Mouse (Mus musculus): ENCODE data around the gene Alox12e. TPM values are rescaled to one million over a fixed set of nuclear protein-coding genes. Genes with fewer than 3 reads are reported as not detected.

Gene Alox12e
- total and polyA plus RNA-seq, 2 experiments, result not detected

- H3K27me3 ChIP-seq (ENCODE audit: control insufficient read depth, insufficient read depth, low read length), result 0 out of 2 replicates have a peak, but pooled peaks cover 2% of the 10 kb centered on the region
- H3K4me1 ChIP-seq (ENCODE audit: control insufficient read depth, insufficient read depth, low read length), result no peaks in the 10 kb centered on the region
- no peaks in the 10 kb centered on the region for H3K36me3 ChIP-seq (ENCODE audit: control insufficient read depth, insufficient read depth, low read length)
- no peaks in the 10 kb centered on the region for H3K79me2 ChIP-seq (ENCODE audit: control insufficient read depth, insufficient read depth, low read length)
- WGBS, result 89% methylated on average over 8 of the region's 8 CpGs
- H3K27ac ChIP-seq (replicated peaks; ENCODE audit: insufficient read depth, low read depth, low read length), result no peak overlapping the region
- no peak for TF ChIP-seq POLR2A (IDR thresholded peaks at IDR 0.05; ENCODE audit: extremely low read depth, insufficient read depth, low read length)
- TF ChIP-seq CTCF (IDR thresholded peaks at IDR 0.05; ENCODE audit: low read depth, low read length), result no peak
- DNase-seq (ENCODE audit: extremely low read depth, low read depth, low spot score), result no peak
- H3K9ac ChIP-seq (ENCODE audit: low read depth, low read length), result no peak overlapping the region
- H3K4me3 ChIP-seq (ENCODE audit: insufficient read depth, low read depth, low read length), result no peak overlapping the region
These were observed 23.1 kb upstream of the Alox12e start for GRCm38 (mm10) chr11:70345546-70345945.

GRCm38 (mm10) chr11:70345061-70345460, 22.6 kb upstream of the Alox12e start:
- DNase-seq (ENCODE audit: extremely low read depth, low read depth, low spot score), result no peak
- Histone ChIP-seq H3K4me3 (ENCODE audit: insufficient read depth, low read depth, low read length) (no peak overlapping the region), H3K79me2 (ENCODE audit: control insufficient read depth, insufficient read depth, low read length) (no peaks in the 10 kb centered on the region), H3K27ac (replicated peaks; ENCODE audit: insufficient read depth, low read depth, low read length) (no peak overlapping the region), H3K9ac (ENCODE audit: low read depth, low read length) (no peak overlapping the region), H3K27me3 (ENCODE audit: control insufficient read depth, insufficient read depth, low read length) (0 out of 2 replicates have a peak, but pooled peaks cover 2% of the 10 kb centered on the region), H3K36me3 (ENCODE audit: control insufficient read depth, insufficient read depth, low read length) (no peaks in the 10 kb centered on the region), H3K4me1 (ENCODE audit: control insufficient read depth, insufficient read depth, low read length) (no peaks in the 10 kb centered on the region)
- TF ChIP-seq POLR2A (IDR thresholded peaks at IDR 0.05; ENCODE audit: extremely low read depth, insufficient read depth, low read length) (no peak), CTCF (IDR thresholded peaks at IDR 0.05; ENCODE audit: low read depth, low read length) (no peak)
- 77% methylated on average over 10 of the region's 10 CpGs for WGBS

- WGBS, result 19% methylated on average over 7 of the region's 7 CpGs
- H3K4me3 ChIP-seq (ENCODE audit: insufficient read depth, low read depth, low read length), result no peak overlapping the region
- no peaks in the 10 kb centered on the region for H3K79me2 ChIP-seq (ENCODE audit: control insufficient read depth, insufficient read depth, low read length)
These were observed 17.1 kb upstream of the Alox12e start for GRCm38 (mm10) chr11:70339481-70339880.

GRCm38 (mm10) chr11:70334477-70334876, 12.0 kb upstream of the Alox12e start:
- Histone ChIP-seq H3K4me1 (ENCODE audit: control insufficient read depth, insufficient read depth, low read length) (no peaks in the 10 kb centered on the region), H3K36me3 (ENCODE audit: control insufficient read depth, insufficient read depth, low read length) (no peaks in the 10 kb centered on the region), H3K79me2 (ENCODE audit: control insufficient read depth, insufficient read depth, low read length) (no peaks in the 10 kb centered on the region), H3K27me3 (ENCODE audit: control insufficient read depth, insufficient read depth, low read length) (peaks cover under 1% of the 10 kb centered on the region; the same call in 1 of the 2 replicates), H3K9ac (ENCODE audit: low read depth, low read length) (no peak overlapping the region), H3K4me3 (ENCODE audit: insufficient read depth, low read depth, low read length) (no peak overlapping the region), H3K27ac (replicated peaks; ENCODE audit: insufficient read depth, low read depth, low read length) (no peak overlapping the region)
- WGBS, result 30% methylated on average over 4 of the region's 4 CpGs
- DNase-seq (ENCODE audit: extremely low read depth, low read depth, low spot score), result peak; percentile 28
- TF ChIP-seq CTCF (IDR thresholded peaks at IDR 0.05; ENCODE audit: low read depth, low read length) (peak; percentile 72), POLR2A (IDR thresholded peaks at IDR 0.05; ENCODE audit: extremely low read depth, insufficient read depth, low read length) (no peak)

More at GRCm38 (mm10) chr11:70339481-70339880, 17.1 kb upstream of the Alox12e start:
- DNase-seq (ENCODE audit: extremely low read depth, low read depth, low spot score), result no peak
- H3K36me3 ChIP-seq (ENCODE audit: control insufficient read depth, insufficient read depth, low read length), result no peaks in the 10 kb centered on the region
- no peaks in the 10 kb centered on the region for H3K4me1 ChIP-seq (ENCODE audit: control insufficient read depth, insufficient read depth, low read length)
- no peak overlapping the region for H3K27ac ChIP-seq (replicated peaks; ENCODE audit: insufficient read depth, low read depth, low read length)
- H3K27me3 ChIP-seq (ENCODE audit: control insufficient read depth, insufficient read depth, low read length), result peaks cover 3% of the 10 kb centered on the region; the same call in 1 of the 2 replicates
- no peak overlapping the region for H3K9ac ChIP-seq (ENCODE audit: low read depth, low read length)
- TF ChIP-seq POLR2A (IDR thresholded peaks at IDR 0.05; ENCODE audit: extremely low read depth, insufficient read depth, low read length), result no peak
- TF ChIP-seq CTCF (IDR thresholded peaks at IDR 0.05; ENCODE audit: low read depth, low read length), result no peak

GRCm38 (mm10) chr11:70324726-70325125, 2.3 kb upstream of the Alox12e start:
- TF ChIP-seq POLR2A (IDR thresholded peaks at IDR 0.05; ENCODE audit: extremely low read depth, insufficient read depth, low read length) (no peak), CTCF (IDR thresholded peaks at IDR 0.05; ENCODE audit: low read depth, low read length) (no peak)
- Histone ChIP-seq H3K79me2 (ENCODE audit: control insufficient read depth, insufficient read depth, low read length) (no peaks in the 10 kb centered on the region), H3K4me1 (ENCODE audit: control insufficient read depth, insufficient read depth, low read length) (no peaks in the 10 kb centered on the region), H3K27me3 (ENCODE audit: control insufficient read depth, insufficient read depth, low read length) (peaks cover 4% of the 10 kb centered on the region; the same call in 1 of the 2 replicates), H3K27ac (replicated peaks; ENCODE audit: insufficient read depth, low read depth, low read length) (no peak overlapping the region), H3K36me3 (ENCODE audit: control insufficient read depth, insufficient read depth, low read length) (no peaks in the 10 kb centered on the region), H3K9ac (ENCODE audit: low read depth, low read length) (no peak overlapping the region), H3K4me3 (ENCODE audit: insufficient read depth, low read depth, low read length) (no peak overlapping the region)
- DNase-seq (ENCODE audit: extremely low read depth, low read depth, low spot score), result no peak
- 87% methylated on average over 8 of the region's 8 CpGs for WGBS

GRCm38 (mm10) chr11:70321664-70322063, 764 bp downstream of the Alox12e start:
- Histone ChIP-seq H3K4me3 (ENCODE audit: insufficient read depth, low read depth, low read length) (no peak overlapping the region), H3K36me3 (ENCODE audit: control insufficient read depth, insufficient read depth, low read length) (no peaks in the 10 kb centered on the region), H3K27ac (replicated peaks; ENCODE audit: insufficient read depth, low read depth, low read length) (no peak overlapping the region), H3K4me1 (ENCODE audit: control insufficient read depth, insufficient read depth, low read length) (no peaks in the 10 kb centered on the region), H3K27me3 (ENCODE audit: control insufficient read depth, insufficient read depth, low read length) (peaks cover 7% of the 10 kb centered on the region; the same call in 1 of the 2 replicates), H3K79me2 (ENCODE audit: control insufficient read depth, insufficient read depth, low read length) (no peaks in the 10 kb centered on the region), H3K9ac (ENCODE audit: low read depth, low read length) (no peak overlapping the region)
- TF ChIP-seq POLR2A (IDR thresholded peaks at IDR 0.05; ENCODE audit: extremely low read depth, insufficient read depth, low read length) (no peak), CTCF (IDR thresholded peaks at IDR 0.05; ENCODE audit: low read depth, low read length) (peak; percentile 92)
- DNase-seq (ENCODE audit: extremely low read depth, low read depth, low spot score), result peak; percentile 16
- 7% methylated on average over 15 of the region's 15 CpGs for WGBS

All from liver, adult 2 months (tissue).